Mouse (Mus musculus) neural tube, embryonic 15.5 days (tissue): ENCODE data around the gene Ctbp1. TPM values are rescaled to one million over a fixed set of nuclear protein-coding genes. Genes with fewer than 3 reads are reported as not detected.

Experiments
- ATAC-seq: fragments of 200-750 bp; cut with Nextera tagmentation; 2 replicates; pipeline ENCODE4 v1.8.0; 2017; ENCODE audit warnings: mild to moderate bottlenecking, moderate TSS enrichment, moderate library complexity; ENCODE audit not compliant: low FRiP score
- H3K27ac ChIP-seq: fragments of 300-500 bp; sonication (generic); replicated peaks from 2 replicates; pipeline ENCODE4 v1.5.1; 2015; ENCODE audit warnings: mild to moderate bottlenecking, inconsistent platforms
- H3K27me3 ChIP-seq: fragments of 300-500 bp; sonication (generic); replicated peaks from 2 replicates; pipeline ENCODE4 v1.6.1; 2015; ENCODE audit warnings: inconsistent platforms
- H3K36me3 ChIP-seq: fragments of 300-500 bp; sonication (generic); 2 replicates; pipeline ENCODE4 v1.6.1; 2015; ENCODE audit warnings: inconsistent platforms
- H3K4me1 ChIP-seq: fragments of 300-500 bp; sonication (generic); 2 replicates; pipeline ENCODE4 v1.6.1; 2015; ENCODE audit warnings: inconsistent platforms
- H3K4me2 ChIP-seq: fragments of 300-500 bp; sonication (generic); 2 replicates; pipeline ENCODE4 v1.6.1; 2015; ENCODE audit warnings: inconsistent platforms, mild to moderate bottlenecking, moderate library complexity
- H3K4me3 ChIP-seq: fragments of 300-500 bp; sonication (generic); replicated peaks from 2 replicates; pipeline ENCODE4 v1.5.1; 2015; ENCODE audit warnings: mild to moderate bottlenecking, inconsistent platforms
- H3K9ac ChIP-seq: fragments of 300-500 bp; sonication (generic); replicated peaks from 2 replicates; pipeline ENCODE4 v1.6.1; 2015; ENCODE audit warnings: mild to moderate bottlenecking, inconsistent platforms
- H3K9me3 ChIP-seq: fragments of 300-500 bp; sonication (generic); replicated peaks from 2 replicates; pipeline ENCODE4 v1.6.1; 2016; ENCODE audit warnings: inconsistent platforms
- WGBS: fragments of 180-500 bp; shearing (Covaris S2); methylation state at CpG from one replicate; pipeline ENCODE4 v1.1.7; 2015; ENCODE audit warnings: mixed read lengths; 5-methylcytosine and 5-hydroxymethylcytosine counted together
- polyA plus RNA-seq: library from polyadenylated mRNA; unstranded; fragments of >200 nt; fragmentation: Nextera tagmentation; extraction: Ambion mirVana; gene quantifications from 2 replicates; pipeline ENCODE4 v1.2.1, GENCODE M21; 2015

The Ctbp1 gene
- polyA plus RNA-seq, 1 experiment from 2014 or later: 445 TPM

DNA sequence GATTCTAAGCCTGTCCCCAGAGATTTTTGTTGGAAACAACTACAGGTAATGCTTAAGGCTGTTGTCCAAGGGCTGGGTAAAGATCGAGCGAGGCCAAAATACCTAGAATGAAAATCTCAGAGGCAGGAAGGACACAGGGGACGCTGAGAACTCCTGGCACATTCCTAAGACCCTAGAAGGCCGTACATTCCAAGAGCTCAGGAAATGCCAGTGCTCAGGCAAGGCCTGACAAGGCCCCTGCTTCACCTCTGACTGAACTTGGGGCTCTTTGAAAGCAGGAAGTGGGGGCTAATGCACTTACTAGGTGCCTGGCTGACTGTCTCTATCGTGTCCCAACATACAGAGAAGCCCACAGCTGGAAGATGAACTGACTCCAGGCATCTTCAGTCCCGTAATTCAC lies 52.4 kb downstream of the Ctbp1 start:
- Histone ChIP-seq H3K4me2 (no peak overlapping the region), H3K9ac (no peak overlapping the region), H3K27ac (no peak overlapping the region), H3K9me3 (no peaks in the 10 kb centered on the region), H3K36me3 (no peaks in the 10 kb centered on the region), H3K4me3 (no peak overlapping the region), H3K27me3 (no peaks in the 10 kb centered on the region), H3K4me1 (no peaks in the 10 kb centered on the region; the same call in 1 of the 2 replicates)
- no peak for ATAC-seq
- WGBS: 79% methylated on average over 6 of the region's 6 CpGs

GRCm38 (mm10) chr5:33220350-33221044 lies 54.3 kb downstream of the Ctbp1 start:
- no peak for ATAC-seq
- no peak overlapping the region for H3K27ac ChIP-seq
- H3K36me3 ChIP-seq: no peaks in the 10 kb centered on the region
- no peaks in the 10 kb centered on the region; the same call in 1 of the 2 replicates for H3K4me1 ChIP-seq
- no peaks in the 10 kb centered on the region for H3K9me3 ChIP-seq
- H3K27me3 ChIP-seq: no peaks in the 10 kb centered on the region
- H3K4me3 ChIP-seq: no peak overlapping the region
- H3K9ac ChIP-seq: no peak overlapping the region
- no peak overlapping the region for H3K4me2 ChIP-seq
- 66% methylated on average over 10 of the region's 10 CpGs for WGBS

DNA sequence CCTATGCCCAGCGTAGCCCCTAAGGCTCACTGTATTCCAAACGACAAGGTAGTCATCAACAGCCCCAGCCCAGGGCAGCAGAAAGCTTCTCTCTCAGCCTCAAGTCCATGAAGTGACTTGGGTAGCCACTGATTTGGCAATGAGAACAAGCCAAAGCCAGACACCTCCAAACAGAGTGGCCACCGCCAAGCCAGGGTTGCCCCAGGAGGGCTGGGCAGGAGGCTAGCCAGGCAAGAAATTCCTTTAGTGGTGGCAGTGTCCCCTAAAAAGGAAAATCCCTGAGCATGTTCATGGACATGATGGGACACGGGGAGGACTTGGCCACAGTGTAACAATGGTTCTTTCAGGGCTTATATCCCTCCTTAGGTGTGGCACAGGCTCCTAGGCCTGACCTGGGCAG lies 55.0 kb downstream of the Ctbp1 start:
- Histone ChIP-seq H3K9ac (no peak overlapping the region), H3K27ac (no peak overlapping the region), H3K27me3 (no peaks in the 10 kb centered on the region), H3K4me2 (no peak overlapping the region), H3K4me1 (no peaks in the 10 kb centered on the region; the same call in 1 of the 2 replicates), H3K9me3 (no peaks in the 10 kb centered on the region), H3K4me3 (no peak overlapping the region), H3K36me3 (no peaks in the 10 kb centered on the region)
- WGBS: 92% methylated on average over 4 of the region's 4 CpGs
- ATAC-seq: no peak

GRCm38 (mm10) chr5:33218746-33219449 lies 55.9 kb downstream of the Ctbp1 start:
- Histone ChIP-seq H3K4me2 (no peak overlapping the region), H3K9me3 (no peaks in the 10 kb centered on the region), H3K9ac (no peak overlapping the region), H3K36me3 (no peaks in the 10 kb centered on the region), H3K27me3 (no peaks in the 10 kb centered on the region), H3K4me3 (no peak overlapping the region), H3K27ac (0 out of 2 replicates have a peak overlapping the region, but pooled peaks have one; percentile 28), H3K4me1 (no peaks in the 10 kb centered on the region; the same call in 1 of the 2 replicates)
- WGBS: 72% methylated on average over 20 of the region's 20 CpGs
- no peak for ATAC-seq

GRCm38 (mm10) chr5:33218081-33218480 lies 56.7 kb downstream of the Ctbp1 start, which contains the start of gene Spon2:
Gene Spon2, minus strand, starts transcription at chr5:33218455.
- Histone ChIP-seq H3K9ac (no peak within 1 kb of the TSS), H3K9me3 (no peaks in the 10 kb centered on the region), H3K27me3 (no peaks in the 10 kb centered on the region), H3K27ac (0 out of 2 replicates have a peak within 1 kb of the TSS, but pooled peaks have one; percentile 28), H3K4me2 (no peak within 1 kb of the TSS), H3K36me3 (no peaks in the 10 kb centered on the region), H3K4me3 (no peak within 1 kb of the TSS), H3K4me1 (no peaks in the 10 kb centered on the region; the same call in 1 of the 2 replicates)
- WGBS: 32% methylated on average over 5 of the region's 5 CpGs
- ATAC-seq: no peak

DNA sequence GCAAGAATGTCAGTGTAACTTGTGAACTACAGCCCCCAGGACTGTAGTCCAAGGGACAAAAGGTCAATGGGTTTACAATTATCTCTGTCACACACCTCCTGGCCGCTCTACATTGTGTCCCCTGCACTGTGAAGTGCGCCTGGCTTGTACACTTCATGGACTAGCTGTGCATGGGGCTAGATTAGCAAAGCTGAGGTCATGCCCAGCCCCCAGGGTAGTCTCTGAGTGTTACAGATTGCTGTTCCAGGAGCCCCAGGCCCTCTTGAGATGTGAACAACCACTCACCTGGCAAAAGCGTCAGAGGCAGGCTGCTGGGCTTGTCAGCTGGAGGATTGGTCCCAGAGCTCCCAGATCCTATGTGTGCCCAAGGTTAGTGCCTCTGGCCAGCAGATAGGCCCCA lies 57.1 kb downstream of the Ctbp1 start:
- no peak overlapping the region for H3K9ac ChIP-seq
- H3K36me3 ChIP-seq: no peaks in the 10 kb centered on the region
- no peaks in the 10 kb centered on the region for H3K27me3 ChIP-seq
- H3K4me2 ChIP-seq: no peak overlapping the region
- ATAC-seq: no peak
- H3K9me3 ChIP-seq: no peaks in the 10 kb centered on the region
- no peak overlapping the region for H3K27ac ChIP-seq
- WGBS: 43% methylated on average over 3 of the region's 3 CpGs
- H3K4me3 ChIP-seq: no peak overlapping the region
- no peaks in the 10 kb centered on the region; the same call in 1 of the 2 replicates for H3K4me1 ChIP-seq

GRCm38 (mm10) chr5:33214723-33215122 lies 60.1 kb downstream of the Ctbp1 start:
- Histone ChIP-seq H3K27ac (no peak overlapping the region), H3K9me3 (no peaks in the 10 kb centered on the region), H3K27me3 (no peaks in the 10 kb centered on the region), H3K4me3 (no peak overlapping the region), H3K4me2 (no peak overlapping the region), H3K4me1 (no peaks in the 10 kb centered on the region), H3K9ac (no peak overlapping the region), H3K36me3 (no peaks in the 10 kb centered on the region)
- WGBS: 77% methylated on average over 4 of the region's 4 CpGs
- no peak for ATAC-seq

DNA sequence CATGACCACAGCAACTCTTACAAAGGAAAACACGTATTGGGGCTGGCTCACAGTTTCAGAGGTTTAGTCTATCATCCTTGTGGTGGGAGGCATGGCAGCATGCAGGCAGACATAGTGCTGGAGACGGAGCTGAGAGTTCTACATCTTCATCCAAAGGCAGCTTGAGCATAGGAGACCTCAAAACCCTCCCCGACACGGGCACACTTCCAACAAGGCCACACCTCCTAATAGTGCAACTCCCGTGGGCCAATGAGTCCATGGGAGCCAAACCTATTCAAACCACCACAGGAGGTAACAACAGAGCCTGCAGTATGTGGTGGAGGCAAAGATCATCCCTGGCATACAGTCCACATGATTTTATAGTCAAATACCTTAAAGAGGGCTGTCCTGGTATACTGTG lies 63.5 kb downstream of the Ctbp1 start:
- 82% methylated on average over 5 of the region's 5 CpGs for WGBS
- no peak for ATAC-seq
- Histone ChIP-seq H3K9me3 (no peaks in the 10 kb centered on the region), H3K27ac (no peak overlapping the region), H3K27me3 (no peaks in the 10 kb centered on the region), H3K4me2 (no peak overlapping the region), H3K36me3 (no peaks in the 10 kb centered on the region), H3K9ac (no peak overlapping the region), H3K4me1 (no peaks in the 10 kb centered on the region), H3K4me3 (no peak overlapping the region)

- WGBS: 91% methylated on average over 3 of the region's 3 CpGs
- H3K9ac ChIP-seq: no peak overlapping the region
- no peaks in the 10 kb centered on the region for H3K36me3 ChIP-seq
- no peaks in the 10 kb centered on the region for H3K9me3 ChIP-seq
- no peak overlapping the region for H3K4me2 ChIP-seq
- ATAC-seq: no peak
- no peaks in the 10 kb centered on the region for H3K27me3 ChIP-seq
- H3K4me1 ChIP-seq: no peaks in the 10 kb centered on the region
- no peak overlapping the region for H3K4me3 ChIP-seq
- no peak overlapping the region for H3K27ac ChIP-seq
These were observed 64.3 kb downstream of the Ctbp1 start for GRCm38 (mm10) chr5:33210515-33210914.

GRCm38 (mm10) chr5:33208533-33209245 lies 66.1 kb downstream of the Ctbp1 start:
- no peaks in the 10 kb centered on the region for H3K9me3 ChIP-seq
- no peak overlapping the region for H3K27ac ChIP-seq
- no peak overlapping the region for H3K4me3 ChIP-seq
- no peaks in the 10 kb centered on the region for H3K36me3 ChIP-seq
- no peak overlapping the region for H3K4me2 ChIP-seq
- ATAC-seq: no peak
- no peak overlapping the region for H3K9ac ChIP-seq
- no peaks in the 10 kb centered on the region for H3K27me3 ChIP-seq
- no peaks in the 10 kb centered on the region for H3K4me1 ChIP-seq
- 82% methylated on average over 14 of the region's 14 CpGs for WGBS

GRCm38 (mm10) chr5:33207136-33207535 lies 67.7 kb downstream of the Ctbp1 start:
- Histone ChIP-seq H3K9me3 (no peaks in the 10 kb centered on the region), H3K27me3 (peaks cover 7% of the 10 kb centered on the region; the same call in 1 of the 2 replicates), H3K9ac (no peak overlapping the region), H3K27ac (no peak overlapping the region), H3K4me2 (no peak overlapping the region), H3K4me1 (no peaks in the 10 kb centered on the region), H3K36me3 (no peaks in the 10 kb centered on the region), H3K4me3 (no peak overlapping the region)
- no peak for ATAC-seq
- whole genome bisulfite sequencing: 62% methylated on average over 9 of the region's 9 CpGs
